Mouse (Mus musculus): Measurements from ENCODE around the gene Opa1.

Opa1 gene

DNA sequence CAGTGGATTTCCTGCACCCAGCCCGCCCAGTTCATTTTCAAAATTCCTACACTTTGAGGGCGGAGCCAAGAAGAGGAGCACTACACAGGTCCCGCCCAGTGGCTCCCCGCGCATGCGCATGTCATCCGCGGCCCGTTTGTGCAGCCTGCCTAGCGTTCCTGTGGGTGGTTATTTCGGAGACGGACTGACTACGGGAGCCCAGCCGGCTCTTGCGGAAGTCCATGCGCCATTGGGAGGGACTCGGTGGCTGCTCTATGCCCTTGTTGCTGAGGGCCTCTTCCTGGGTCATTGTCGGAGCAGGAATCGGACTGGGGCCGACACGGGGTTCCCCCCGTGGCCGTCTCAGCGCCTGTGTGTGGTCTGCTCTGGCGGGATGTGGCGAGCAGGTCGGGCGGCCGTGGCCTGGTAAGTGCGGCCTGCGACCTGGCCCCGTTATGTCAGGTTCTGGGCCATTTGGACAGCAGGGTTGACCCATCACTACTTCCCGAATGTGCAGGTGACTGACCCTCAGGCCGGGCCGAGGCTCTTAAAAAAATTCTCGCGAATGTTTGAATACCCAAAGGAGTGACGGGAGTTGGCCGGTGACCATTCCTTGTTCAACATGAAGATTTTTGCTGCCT lies at the start of gene Opa1:
TSS of gene Opa1 (plus strand) at position 168 of the 620 bp plus-strand sequence.
- DNase-seq (ENCODE audit: low read depth) = peak; percentile 96

DNA sequence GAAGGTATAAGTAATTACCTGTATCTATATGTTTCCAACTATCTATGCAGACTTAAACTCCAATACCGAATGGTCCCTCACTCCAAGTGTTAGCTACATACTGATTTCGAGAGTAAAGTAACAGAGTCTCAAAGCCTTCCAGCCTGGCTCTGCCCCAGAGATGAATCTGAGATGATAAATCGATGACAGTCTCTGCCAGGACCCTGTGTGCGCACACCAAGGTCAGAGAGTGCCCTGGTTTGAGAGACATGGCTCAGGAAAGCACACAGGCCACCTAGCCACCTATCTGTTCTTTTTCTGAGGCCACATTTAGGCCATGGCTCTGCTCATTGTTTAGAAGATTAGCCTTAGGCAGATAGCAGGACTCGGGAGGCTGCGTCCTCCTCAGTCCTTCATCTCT lies 45.5 kb upstream of the Opa1 start:
- no peak for DNase-seq (ENCODE audit: low read depth)

DNA sequence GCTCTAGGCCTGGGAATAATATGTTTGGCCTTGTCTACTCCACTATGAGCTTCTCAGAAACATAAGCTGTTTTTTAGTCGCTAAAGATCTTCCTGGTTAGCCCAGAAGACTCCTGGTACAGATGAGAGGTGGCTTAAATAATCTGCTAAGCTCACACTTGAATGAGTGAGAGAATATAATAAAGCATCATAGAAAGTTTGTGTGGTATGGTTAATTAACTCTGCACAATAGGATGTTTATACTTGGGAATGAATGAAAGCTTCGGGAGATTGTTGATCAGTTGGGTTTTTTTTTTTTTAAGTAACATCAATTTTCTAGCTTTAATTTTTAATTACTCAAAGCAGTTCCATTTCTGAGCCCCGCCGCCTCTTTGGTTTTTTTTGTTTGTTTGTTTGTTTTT lies 43.3 kb upstream of the Opa1 start:
- no peak for DNase-seq (ENCODE audit: low read depth)

DNA sequence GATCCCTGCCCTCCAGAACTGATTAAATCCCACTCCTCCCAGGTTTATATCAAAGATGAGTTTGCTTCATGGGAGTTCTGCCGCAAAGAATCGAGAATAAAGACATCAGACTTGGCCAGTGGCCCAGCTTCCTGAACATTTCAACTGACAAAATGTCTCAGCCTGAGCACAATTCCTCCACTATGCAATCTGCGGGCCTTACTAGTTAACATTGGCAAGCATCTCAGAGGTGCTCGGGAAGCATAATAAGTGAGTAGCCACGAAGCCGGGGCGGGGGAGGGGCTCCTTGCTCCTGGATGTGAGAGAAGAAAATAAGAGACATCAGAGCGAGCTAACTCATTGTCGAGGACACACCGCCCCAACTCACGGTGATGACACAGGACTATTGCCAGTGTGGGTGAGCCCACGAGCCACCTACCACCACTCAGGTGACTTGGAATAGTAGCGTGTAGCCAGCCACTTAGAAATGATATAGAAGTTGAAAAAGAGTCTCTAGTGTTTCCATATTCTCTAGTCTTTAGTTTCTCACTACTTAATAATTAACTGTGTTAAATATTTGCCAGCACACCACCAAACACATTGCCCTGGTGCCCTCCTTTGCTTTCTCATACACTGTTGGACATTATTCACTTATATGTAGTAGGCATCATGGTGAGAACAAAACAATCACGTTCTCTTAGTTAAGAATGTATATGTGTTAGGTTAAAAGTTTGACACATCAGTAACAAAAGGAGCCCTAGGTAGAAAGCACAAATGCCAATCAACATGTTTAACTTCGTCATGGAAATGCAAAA lies 42.5 kb upstream of the Opa1 start:
- DNase-seq (ENCODE audit: low read depth) = no peak

DNA sequence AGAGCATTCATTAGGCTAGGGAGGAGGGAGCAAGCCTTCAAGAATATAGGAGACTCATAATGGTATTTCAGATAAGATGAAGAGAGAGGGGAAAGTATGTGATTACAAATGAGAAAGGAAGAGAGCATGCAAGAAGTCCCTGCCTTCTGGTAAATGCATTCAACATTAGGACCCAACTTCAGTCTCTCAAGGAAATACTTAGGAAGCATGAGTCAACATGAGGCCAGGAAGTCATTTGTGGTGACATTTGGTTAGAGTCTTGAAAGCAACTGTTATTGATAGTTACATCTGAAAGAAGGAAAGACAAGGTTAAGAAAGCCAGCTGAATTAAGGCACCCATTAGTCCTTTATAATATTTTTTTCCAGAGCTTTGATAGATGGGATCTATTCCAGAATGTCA lies 39.2 kb upstream of the Opa1 start:
- DNase-seq (ENCODE audit: low read depth) = peak; percentile 56

DNA sequence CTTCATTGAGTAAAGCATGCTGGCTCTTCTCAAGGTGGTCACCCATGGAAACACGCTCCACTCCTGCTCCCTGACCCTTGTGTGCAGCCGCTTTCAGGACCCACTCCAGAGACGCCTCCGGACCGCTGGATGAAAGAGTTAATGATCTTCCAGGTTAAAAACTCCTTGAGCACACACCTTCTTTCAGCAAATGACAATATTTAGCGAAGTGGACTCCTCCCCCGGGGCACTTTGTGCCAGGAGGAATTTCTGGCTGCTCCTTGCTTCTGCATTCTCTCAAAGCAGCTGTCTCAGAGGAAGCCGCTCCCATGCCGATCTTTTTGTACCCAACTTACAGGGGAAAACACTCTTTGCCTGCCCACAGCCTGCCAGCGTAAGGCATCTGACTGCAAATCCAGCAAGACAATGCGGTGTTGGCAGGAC lies 37.9 kb upstream of the Opa1 start:
- DNase-seq (ENCODE audit: low read depth) = no peak

DNA sequence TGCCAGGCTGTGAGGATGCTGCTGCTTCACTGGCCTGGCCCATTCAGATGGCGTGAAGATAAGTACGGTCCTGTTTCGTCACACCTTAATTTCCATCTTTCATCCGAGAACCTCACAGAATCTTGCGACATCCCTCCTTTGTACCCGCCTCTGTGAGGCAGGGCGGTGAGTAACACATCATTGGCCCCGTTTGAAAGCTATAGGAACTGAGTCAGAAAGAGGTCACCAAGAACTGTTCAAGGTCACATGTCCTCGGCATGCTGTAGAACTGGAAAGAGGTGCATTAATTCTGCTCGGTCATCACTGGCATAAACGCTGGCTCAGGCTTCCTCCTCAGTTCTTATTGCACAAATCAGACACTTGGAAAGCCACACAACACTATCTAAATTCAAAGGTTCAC lies 34.3 kb upstream of the Opa1 start, which contains the start of gene Atp13a4:
TSS of gene Atp13a4 (minus strand) at position 36 of the 400 bp plus-strand sequence.
- DNase-seq (ENCODE audit: low read depth) = peak; percentile 79

DNA sequence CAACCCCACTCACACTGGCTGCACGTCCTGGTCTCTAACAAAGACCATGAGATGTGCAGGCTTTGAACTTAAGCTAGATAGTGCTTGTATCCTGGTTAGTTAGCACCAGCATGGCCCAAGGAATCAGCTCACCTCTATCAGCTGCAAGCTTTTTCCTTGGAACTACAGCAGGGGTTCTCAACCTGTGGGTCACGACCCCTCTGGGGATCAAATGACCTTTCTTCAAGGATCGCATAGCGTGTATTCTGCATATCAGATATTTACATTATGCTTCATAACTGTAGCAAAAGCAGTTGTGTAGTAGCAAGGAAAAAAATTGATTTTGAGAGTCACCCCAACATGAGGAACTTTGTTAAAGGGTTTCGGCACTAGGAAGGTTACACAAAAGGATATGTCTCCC lies 19.5 kb upstream of the Opa1 start:
- no peak for DNase-seq (ENCODE audit: low read depth)

DNA sequence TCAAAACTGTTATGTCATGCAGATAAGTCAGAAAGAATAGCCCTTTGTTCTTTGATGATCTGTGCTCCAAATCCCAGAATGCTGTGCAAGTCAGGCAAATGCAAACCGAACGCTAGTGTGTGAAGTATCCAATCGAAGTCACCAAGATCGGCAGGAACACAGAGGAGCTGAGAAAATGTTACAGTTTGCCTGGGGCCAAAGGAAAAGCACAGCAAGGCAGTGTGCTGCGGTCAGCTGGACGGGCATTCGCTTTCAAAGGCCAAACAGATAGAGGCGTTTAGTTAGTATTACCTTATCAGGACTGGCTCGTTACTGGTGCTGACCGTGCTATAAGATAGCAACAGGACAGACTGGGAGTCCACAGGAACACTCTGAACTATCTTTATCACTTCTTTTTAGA lies 18.7 kb upstream of the Opa1 start:
- no peak for DNase-seq (ENCODE audit: low read depth)

DNA sequence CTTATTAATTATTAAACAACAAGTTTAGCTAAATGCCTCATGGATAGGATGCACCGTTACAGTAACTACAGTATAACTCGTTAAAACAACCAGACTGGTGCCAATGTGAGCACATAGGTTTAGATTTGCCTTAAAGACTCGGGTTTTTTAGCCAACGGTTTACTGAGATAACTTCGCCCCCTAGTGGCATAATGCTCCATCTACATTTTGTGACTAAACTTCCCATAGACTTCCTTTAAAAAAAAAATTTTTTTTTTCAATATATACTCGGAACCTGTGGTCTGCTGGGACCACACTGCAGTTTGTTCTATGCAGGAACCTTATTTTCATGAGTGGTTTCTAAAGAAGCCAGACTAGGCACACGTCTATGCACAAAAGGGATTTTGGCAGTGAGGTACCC lies 18.3 kb upstream of the Opa1 start:
- peak; percentile 74 for DNase-seq (ENCODE audit: low read depth)

DNA sequence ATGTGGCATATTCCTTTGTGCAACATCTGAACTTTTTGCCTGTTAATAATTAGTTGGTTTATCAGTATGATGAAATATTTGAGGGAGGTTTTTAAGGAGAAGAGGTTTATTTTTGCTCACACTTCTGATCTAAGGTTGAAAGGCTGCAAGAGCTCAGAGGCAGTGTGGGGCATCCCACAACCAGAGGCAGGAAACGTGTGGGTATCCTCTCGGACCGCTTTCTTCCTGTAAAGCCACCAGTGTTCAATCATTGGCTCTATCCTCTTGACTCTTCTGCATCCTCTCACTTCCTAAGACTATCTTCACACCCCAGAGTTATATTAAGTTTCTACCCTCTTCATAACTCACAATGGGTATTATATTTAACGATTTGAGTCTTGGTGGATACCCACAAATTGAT lies 5.1 kb upstream of the Opa1 start:
- peak; percentile 89 for DNase-seq (ENCODE audit: low read depth)

DNA sequence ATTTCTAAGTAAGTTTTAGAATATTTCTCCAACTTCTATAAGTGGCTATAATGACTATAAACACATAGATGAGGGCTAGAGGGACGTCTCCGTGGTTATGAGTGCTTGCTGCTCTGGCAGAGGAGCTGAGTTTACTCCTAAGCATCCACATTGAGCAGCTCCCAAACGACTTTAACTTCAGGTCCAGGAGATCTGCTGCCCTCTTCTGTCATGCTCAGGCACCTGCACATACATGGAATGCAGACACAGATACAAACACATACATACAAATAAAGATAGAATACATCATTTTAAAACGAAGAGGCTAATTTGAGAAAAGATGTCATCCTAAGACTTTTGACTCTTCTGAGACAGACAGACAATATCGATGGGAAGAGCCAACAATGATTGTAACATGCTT lies 3.5 kb upstream of the Opa1 start:
- peak; percentile 74 for DNase-seq (ENCODE audit: low read depth)

DNA sequence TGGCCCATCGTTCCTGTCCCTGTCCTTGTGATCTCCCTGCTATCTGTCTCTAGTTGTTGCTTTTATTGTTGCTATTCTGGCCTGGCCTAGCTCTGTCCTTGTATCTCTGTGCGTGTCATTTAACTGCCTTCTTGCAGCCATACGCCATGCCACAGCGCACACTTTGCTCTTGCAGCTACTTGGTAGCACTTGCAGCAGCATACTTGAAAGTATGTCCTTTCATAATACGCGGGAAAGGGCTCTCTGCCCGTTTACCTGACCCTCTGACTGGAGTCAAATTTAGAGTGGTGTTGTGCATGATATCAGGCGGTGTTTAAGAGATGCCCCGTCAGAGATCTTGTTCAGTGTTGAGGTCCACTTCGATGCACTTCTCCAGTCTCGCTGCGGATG lies 648 bp downstream of the Opa1 start:
- DNase-seq (ENCODE audit: low read depth) = peak; percentile 40

DNA sequence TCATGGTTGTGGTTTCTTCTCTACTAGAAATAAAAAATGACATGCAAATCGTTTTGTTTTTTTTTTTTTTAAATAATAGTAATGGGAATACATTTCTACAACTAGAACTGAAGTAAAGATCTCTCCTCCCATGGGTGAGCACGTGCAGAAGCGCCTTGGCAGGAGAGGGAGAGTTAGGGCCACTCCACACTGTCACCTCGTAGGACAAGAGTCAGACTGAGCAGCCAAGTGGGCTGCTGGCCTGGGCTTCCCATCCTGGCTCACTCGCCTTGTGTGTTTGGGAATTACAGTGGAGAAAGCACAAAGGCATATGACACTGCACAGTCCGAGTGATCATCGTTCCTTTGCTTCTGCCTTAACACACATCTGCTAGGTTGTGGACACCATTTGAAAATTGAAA lies 13.0 kb downstream of the Opa1 start:
- no peak for DNase-seq (ENCODE audit: low read depth)

DNA sequence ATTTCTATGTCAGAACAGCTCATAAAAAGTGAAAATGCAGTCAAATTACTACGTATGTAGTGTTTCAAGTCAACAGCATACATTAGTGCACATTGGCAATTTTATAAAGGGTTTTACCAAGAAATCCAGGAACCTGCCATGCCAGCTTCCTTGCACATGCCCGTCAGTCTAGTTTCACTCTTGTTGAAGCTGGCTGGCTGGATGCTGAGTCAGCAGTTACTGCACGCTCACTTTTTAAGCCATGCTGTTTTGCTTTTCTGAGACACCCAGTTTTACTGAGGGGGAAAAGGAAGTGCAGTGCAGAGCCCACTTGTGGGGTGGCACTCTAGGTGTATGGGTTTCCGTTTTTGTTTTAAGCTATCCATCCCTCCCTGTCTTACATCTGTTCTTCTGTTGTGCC lies 18.0 kb downstream of the Opa1 start:
- DNase-seq (ENCODE audit: low read depth) = no peak

DNA sequence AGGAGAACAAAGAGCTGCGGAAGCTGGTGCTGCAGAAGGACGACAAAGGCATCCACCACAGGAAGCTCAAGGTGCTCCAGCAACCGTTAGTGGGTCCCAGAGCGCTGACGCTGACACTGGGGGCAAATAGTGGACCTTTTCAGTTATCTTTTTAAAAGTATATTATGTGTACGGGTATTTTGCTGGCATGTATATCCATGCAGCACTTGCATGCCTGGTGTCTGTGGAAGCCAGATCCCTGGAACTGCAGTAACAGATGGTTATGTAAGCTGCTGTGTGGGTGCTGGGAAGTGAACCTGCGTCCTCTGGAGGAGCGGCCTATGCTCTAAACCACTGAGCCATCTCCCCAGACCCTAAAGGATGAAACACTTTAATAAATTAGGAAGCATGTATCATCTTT lies 26.4 kb downstream of the Opa1 start:
- DNase-seq (ENCODE audit: low read depth) = no peak

DNA sequence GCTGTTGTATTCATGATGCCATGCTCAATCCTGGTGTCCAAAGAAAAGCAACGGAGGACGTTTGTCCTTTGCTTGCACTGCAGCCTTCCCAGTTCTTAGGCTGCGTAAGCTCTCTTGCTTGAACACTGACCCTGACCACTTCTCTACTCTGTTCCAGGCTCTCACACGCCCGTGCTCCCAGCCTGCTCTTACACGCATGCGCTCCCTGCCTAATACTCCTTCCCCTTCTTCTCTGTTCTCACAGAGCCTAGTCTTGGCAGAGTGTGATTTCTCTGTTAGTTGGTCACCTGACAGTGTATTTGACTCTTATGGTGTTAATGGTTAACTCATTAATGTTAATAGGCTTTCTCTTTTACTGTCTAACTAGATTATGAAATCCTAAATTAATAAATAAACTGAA lies 28.0 kb downstream of the Opa1 start:
- no peak for DNase-seq (ENCODE audit: low read depth)

DNA sequence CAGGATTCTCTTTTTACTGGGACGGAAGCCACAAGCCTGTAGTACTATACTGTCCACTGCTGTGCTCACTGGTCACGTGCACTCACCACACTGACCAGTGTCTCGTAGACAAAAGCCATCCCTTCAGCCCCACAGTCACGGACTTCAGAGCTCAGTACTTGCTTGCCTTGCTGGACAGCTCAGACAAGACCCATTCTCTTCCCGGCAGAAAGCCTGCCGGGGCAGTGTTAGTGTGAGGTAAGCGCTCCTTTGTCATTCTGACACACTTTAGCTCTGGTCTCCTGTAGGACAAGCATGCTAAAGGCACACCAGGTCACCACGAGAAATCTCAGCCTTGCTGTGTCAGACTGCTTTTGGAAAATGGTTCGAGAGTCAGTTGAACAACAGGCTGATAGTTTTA lies 35.6 kb downstream of the Opa1 start:
- no peak for DNase-seq (ENCODE audit: low read depth)

DNA sequence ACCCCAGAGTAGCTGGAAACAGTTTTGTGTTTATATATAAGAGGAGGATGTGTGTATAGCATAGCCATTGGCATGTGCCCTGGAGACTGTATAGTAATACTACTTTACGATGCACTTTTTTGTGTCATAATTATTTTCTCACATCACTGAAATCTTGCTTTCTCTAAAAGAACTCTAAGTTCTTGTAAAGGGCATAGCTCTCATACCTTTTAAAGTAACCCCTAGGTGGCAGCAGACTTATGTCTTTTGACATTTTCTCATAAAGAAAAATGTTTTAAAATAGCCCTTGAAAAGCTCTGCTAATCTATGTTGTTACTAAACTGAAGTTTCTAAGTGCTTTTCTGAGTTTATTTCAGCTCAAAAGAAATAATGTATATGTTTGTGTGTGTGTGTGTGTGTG lies 49.9 kb downstream of the Opa1 start:
- peak; percentile 66 for DNase-seq (ENCODE audit: low read depth)

DNA sequence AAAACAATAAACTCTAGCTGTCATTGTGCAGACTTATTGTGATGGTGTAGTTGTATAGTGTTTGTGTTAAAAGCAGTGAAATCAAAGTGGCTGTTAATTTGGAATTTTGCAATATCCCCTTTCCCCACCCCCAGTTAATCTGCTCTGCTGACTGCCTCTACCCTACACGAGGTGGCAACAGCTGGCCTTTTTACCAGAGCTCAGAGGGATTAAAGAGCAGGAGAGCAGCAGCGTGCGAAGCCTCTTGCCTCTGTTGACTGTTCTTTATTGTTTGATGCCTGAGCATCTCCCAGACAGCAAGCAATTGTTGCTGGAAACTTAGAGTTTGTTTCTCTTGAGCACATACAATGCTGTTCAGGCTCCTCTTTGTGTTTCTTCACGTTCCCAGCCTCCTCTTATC lies 56.6 kb downstream of the Opa1 start:
- no peak for DNase-seq (ENCODE audit: low read depth)

DNA sequence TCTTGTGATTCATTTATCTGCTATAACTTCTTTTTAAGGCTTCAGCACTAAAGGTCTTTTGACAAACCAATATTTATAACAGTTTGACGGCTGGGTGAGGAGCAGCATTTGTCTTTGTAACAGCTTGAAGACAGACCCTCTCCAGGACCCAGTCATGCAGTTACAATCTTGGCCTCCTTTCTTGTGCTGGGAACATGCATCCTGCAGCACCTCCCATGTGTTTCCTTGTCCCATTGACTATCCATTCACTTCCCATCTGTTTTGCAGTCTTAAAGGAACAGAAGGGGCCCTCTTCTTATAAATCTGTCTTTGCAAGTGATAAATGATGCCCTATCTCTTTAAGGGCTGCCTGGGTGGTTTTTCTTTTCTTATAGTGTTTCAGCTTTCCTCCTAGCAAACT lies 63.2 kb downstream of the Opa1 start:
- DNase-seq (ENCODE audit: low read depth) = no peak

DNA sequence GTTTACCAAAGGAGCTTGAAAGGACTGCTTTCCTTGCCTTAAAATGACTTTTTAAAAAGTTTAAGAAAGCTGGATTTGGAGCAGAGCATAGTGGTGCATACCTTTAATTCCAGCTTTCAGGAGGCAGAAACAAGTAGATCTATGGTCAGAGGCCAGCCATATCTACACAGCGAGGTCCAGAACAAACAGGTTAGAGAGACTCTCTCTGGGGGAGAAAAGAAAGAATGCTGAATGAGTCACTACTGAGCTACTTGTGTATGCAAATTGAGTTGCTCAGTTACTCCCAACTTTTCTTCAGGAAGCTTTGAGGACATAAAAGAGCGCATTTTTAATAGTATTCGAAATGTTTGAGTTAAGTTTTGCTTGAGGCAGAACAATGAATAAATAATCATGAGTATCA lies 65.7 kb downstream of the Opa1 start:
- no peak for DNase-seq (ENCODE audit: low read depth)

DNA sequence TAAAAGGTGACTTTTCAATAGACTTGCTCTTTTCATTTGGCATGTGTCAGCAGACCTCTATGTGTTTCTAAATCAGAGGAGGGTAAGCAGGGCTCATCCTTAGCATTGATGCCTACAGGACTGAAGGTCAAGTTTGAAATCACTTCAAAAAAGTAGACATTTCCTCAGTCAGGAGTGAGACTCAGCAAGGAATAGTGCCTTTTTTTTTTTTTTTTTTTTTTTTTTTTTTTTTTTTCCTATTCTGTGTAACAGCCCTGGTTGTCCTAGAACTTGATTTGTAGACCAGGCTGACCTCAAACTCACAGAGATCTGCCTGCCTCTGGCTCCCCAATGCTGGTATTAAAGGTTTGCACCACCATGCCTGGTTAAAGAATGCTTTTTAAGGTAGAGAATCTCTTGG lies 67.1 kb downstream of the Opa1 start:
- no peak for DNase-seq (ENCODE audit: low read depth)
